Mouse (Mus musculus): Measurements from ENCODE around the gene Pbld2.

DNA sequence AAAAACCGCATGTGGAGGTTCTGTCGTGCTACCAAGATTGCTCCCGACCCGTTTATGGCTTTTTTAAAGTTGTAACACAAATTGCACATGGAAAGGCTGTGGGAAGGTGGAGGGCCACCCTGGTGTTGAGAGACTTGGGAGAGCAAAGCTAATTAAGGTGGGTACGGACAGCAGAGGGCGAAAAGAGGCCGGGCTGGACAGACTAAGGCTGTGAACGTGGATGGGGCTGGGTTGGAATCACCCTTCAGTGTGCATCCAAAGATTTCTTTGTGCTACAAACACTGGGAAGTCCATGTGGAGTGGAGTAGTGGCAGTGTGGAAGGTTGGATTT, 430 bp downstream of the Pbld2 start:
- TF ChIP-seq CTCF (IDR thresholded peaks at IDR 0.05; ENCODE audit: low read depth) (peak; percentile 61), EP300 (IDR thresholded peaks at IDR 0.05; ENCODE audit: low read depth) (no peak)
